Mouse (Mus musculus): ENCODE measurements around the gene Ttf2. TPM values are rescaled to one million over a fixed set of nuclear protein-coding genes. Genes with fewer than 3 reads are reported as not detected.

Gene Ttf2
- total and polyA plus RNA-seq, 2 experiments from 2014 or later: 4.4 to 13.5 TPM

GRCm38 (mm10) chr3:100911498-100912213, 57.8 kb downstream of the Ttf2 start:
- WGBS: 50% methylated on average over 7 of the region's 7 CpGs
- ATAC-seq (ENCODE audit: insufficient read depth, low read depth): no peak
- no peak overlapping the region for H3K9ac ChIP-seq (replicated peaks; ENCODE audit: low read depth, low read length)

GRCm38 (mm10) chr3:100911026-100911425, 58.4 kb downstream of the Ttf2 start:
- Histone ChIP-seq H3K4me3 (ENCODE audit: low read depth, low read length) (no peak overlapping the region), H3K4me1 (ENCODE audit: control insufficient read depth, insufficient read depth) (no peaks in the 10 kb centered on the region), H3K27ac (ENCODE audit: low read depth) (no peak overlapping the region), H3K27me3 (ENCODE audit: control insufficient read depth, insufficient read depth, low read length) (no peaks in the 10 kb centered on the region), H3K9me3 (replicated peaks; ENCODE audit: control insufficient read depth, low read length) (no peaks in the 10 kb centered on the region), H3K4me2 (ENCODE audit: low read depth, low read length) (no peak overlapping the region), H3K36me3 (replicated peaks; ENCODE audit: control insufficient read depth, insufficient read depth, low read length) (no peaks in the 10 kb centered on the region), H3K9ac (replicated peaks; ENCODE audit: low read depth, low read length) (no peak overlapping the region)
- no peak for ATAC-seq (ENCODE audit: insufficient read depth, low read depth)
- DNase-seq (ENCODE audit: low spot score): no peak
- 75% methylated on average over 9 of the region's 9 CpGs for WGBS
- TF ChIP-seq EP300 (IDR thresholded peaks at IDR 0.05; ENCODE audit: low read depth): no peak
- TF ChIP-seq CTCF (IDR thresholded peaks at IDR 0.05; ENCODE audit: low read depth): no peak

More at GRCm38 (mm10) chr3:100911498-100912213, 57.8 kb downstream of the Ttf2 start:
- H3K4me3 ChIP-seq (ENCODE audit: low read depth, low read length): no peak overlapping the region
- DNase-seq (ENCODE audit: low spot score): no peak
- no peaks in the 10 kb centered on the region for H3K9me3 ChIP-seq (replicated peaks; ENCODE audit: control insufficient read depth, low read length)
- H3K4me2 ChIP-seq (ENCODE audit: low read depth, low read length): no peak overlapping the region
- H3K27me3 ChIP-seq (ENCODE audit: control insufficient read depth, insufficient read depth, low read length): no peaks in the 10 kb centered on the region
- no peaks in the 10 kb centered on the region for H3K36me3 ChIP-seq (replicated peaks; ENCODE audit: control insufficient read depth, insufficient read depth, low read length)
- H3K4me1 ChIP-seq (ENCODE audit: control insufficient read depth, insufficient read depth): no peaks in the 10 kb centered on the region
- H3K27ac ChIP-seq (ENCODE audit: low read depth): no peak overlapping the region
- TF ChIP-seq CTCF (IDR thresholded peaks at IDR 0.05; ENCODE audit: low read depth) (no peak), EP300 (IDR thresholded peaks at IDR 0.05; ENCODE audit: low read depth) (no peak)

DNA sequence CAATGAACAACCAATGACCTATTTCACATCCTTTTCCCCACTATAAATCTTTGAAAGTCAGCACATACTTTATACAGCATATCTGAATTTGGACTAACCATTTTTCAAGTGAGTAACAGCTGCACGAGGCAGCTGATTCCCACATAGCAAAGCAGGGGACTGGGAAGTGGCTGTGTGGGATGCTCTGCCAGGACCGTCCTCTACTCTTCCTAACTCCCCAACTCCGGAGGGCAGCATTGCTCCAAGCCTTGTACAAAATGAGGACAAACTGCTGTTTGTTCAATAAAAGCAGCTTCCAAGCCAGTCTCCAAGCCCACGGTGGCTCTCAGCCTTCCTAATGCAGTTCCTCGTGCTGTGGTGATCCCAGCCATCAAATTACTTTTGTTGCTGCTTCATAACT, 58.8 kb downstream of the Ttf2 start:
- Histone ChIP-seq H3K27ac (ENCODE audit: low read depth) (no peak overlapping the region), H3K27me3 (ENCODE audit: control insufficient read depth, insufficient read depth, low read length) (no peaks in the 10 kb centered on the region), H3K9ac (replicated peaks; ENCODE audit: low read depth, low read length) (no peak overlapping the region), H3K4me3 (ENCODE audit: low read depth, low read length) (no peak overlapping the region), H3K4me2 (ENCODE audit: low read depth, low read length) (no peak overlapping the region), H3K36me3 (replicated peaks; ENCODE audit: control insufficient read depth, insufficient read depth, low read length) (no peaks in the 10 kb centered on the region), H3K4me1 (ENCODE audit: control insufficient read depth, insufficient read depth) (no peaks in the 10 kb centered on the region), H3K9me3 (replicated peaks; ENCODE audit: control insufficient read depth, low read length) (no peaks in the 10 kb centered on the region)
- ATAC-seq (ENCODE audit: insufficient read depth, low read depth) (no peak), DNase-seq (ENCODE audit: low spot score) (no peak)
- WGBS: 63% methylated on average over 5 of the region's 5 CpGs
- TF ChIP-seq EP300 (IDR thresholded peaks at IDR 0.05; ENCODE audit: low read depth) (no peak), CTCF (IDR thresholded peaks at IDR 0.05; ENCODE audit: low read depth) (no peak)

GRCm38 (mm10) chr3:100908594-100908993, 60.9 kb downstream of the Ttf2 start:
- WGBS: 19% methylated on average over 6 of the region's 6 CpGs
- H3K4me3 ChIP-seq (ENCODE audit: low read depth, low read length): no peak overlapping the region
- no peak for ATAC-seq (ENCODE audit: insufficient read depth, low read depth)
- no peaks in the 10 kb centered on the region for H3K9me3 ChIP-seq (replicated peaks; ENCODE audit: control insufficient read depth, low read length)
- no peaks in the 10 kb centered on the region for H3K4me1 ChIP-seq (ENCODE audit: control insufficient read depth, insufficient read depth)
- no peak overlapping the region for H3K9ac ChIP-seq (replicated peaks; ENCODE audit: low read depth, low read length)
- no peaks in the 10 kb centered on the region for H3K36me3 ChIP-seq (replicated peaks; ENCODE audit: control insufficient read depth, insufficient read depth, low read length)
- DNase-seq (ENCODE audit: low spot score): no peak
- H3K27ac ChIP-seq (ENCODE audit: low read depth): no peak overlapping the region
- H3K27me3 ChIP-seq (ENCODE audit: control insufficient read depth, insufficient read depth, low read length): no peaks in the 10 kb centered on the region
- TF ChIP-seq CTCF (IDR thresholded peaks at IDR 0.05; ENCODE audit: low read depth): no peak
- no peak for TF ChIP-seq EP300 (IDR thresholded peaks at IDR 0.05; ENCODE audit: low read depth)
- H3K4me2 ChIP-seq (ENCODE audit: low read depth, low read length): no peak overlapping the region

DNA sequence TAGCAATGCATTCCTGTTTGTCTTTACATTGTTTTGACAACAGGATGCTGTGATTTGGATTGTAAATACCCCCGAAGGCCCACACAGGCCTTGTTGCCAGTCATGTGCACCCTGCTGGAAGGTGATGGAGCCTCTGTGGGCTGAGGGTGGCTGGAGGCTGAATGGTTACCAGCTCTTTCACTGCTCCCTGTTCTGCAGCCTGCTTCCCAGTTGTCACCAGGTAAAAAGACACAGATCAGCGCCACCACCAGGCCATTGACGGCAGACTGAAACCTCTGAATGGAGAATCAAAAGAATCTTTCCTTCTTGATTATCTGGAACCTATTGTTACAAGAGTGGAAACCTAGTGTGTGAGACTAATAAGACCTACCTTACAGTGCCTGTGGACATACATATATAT, 62.5 kb downstream of the Ttf2 start:
- 36% methylated on average over 3 of the region's 3 CpGs for WGBS
- no peak overlapping the region for H3K4me2 ChIP-seq (ENCODE audit: low read depth, low read length)
- ATAC-seq (ENCODE audit: insufficient read depth, low read depth) (no peak), DNase-seq (ENCODE audit: low spot score) (no peak)
- no peak overlapping the region for H3K9ac ChIP-seq (replicated peaks; ENCODE audit: low read depth, low read length)
- no peaks in the 10 kb centered on the region for H3K4me1 ChIP-seq (ENCODE audit: control insufficient read depth, insufficient read depth)
- no peaks in the 10 kb centered on the region for H3K9me3 ChIP-seq (replicated peaks; ENCODE audit: control insufficient read depth, low read length)
- no peak overlapping the region for H3K27ac ChIP-seq (ENCODE audit: low read depth)
- no peaks in the 10 kb centered on the region for H3K36me3 ChIP-seq (replicated peaks; ENCODE audit: control insufficient read depth, insufficient read depth, low read length)
- TF ChIP-seq CTCF (IDR thresholded peaks at IDR 0.05; ENCODE audit: low read depth) (peak; percentile 41), EP300 (IDR thresholded peaks at IDR 0.05; ENCODE audit: low read depth) (no peak)
- no peak overlapping the region for H3K4me3 ChIP-seq (ENCODE audit: low read depth, low read length)
- H3K27me3 ChIP-seq (ENCODE audit: control insufficient read depth, insufficient read depth, low read length): no peaks in the 10 kb centered on the region

DNA sequence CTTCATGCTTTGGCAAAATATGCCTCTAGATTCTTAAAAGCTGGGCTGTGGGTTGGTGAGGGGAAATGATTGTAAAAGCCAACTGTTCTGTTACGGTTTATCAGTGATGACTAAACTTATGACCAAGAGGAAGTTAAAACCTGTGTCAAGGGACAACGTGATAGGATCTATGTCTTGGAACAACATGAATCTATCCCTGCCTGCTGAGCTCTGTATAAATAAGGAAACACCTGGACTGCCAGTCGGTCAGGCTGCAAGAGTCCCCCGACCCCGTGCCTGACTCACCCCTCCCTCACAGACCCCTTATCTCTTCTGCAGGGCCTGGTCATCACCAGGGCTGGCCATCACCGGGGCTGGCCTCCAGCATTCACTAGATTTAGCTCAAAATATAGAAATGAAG, 63.3 kb downstream of the Ttf2 start:
- Histone ChIP-seq H3K27me3 (ENCODE audit: control insufficient read depth, insufficient read depth, low read length) (no peaks in the 10 kb centered on the region), H3K36me3 (replicated peaks; ENCODE audit: control insufficient read depth, insufficient read depth, low read length) (no peaks in the 10 kb centered on the region), H3K9me3 (replicated peaks; ENCODE audit: control insufficient read depth, low read length) (no peaks in the 10 kb centered on the region), H3K27ac (ENCODE audit: low read depth) (no peak overlapping the region), H3K4me1 (ENCODE audit: control insufficient read depth, insufficient read depth) (no peaks in the 10 kb centered on the region), H3K4me3 (ENCODE audit: low read depth, low read length) (no peak overlapping the region), H3K4me2 (ENCODE audit: low read depth, low read length) (no peak overlapping the region), H3K9ac (replicated peaks; ENCODE audit: low read depth, low read length) (no peak overlapping the region; the same call in 1 of the 2 replicates)
- WGBS: 18% methylated on average over 6 of the region's 6 CpGs
- ATAC-seq (ENCODE audit: insufficient read depth, low read depth) (no peak), DNase-seq (ENCODE audit: low spot score) (no peak)
- no peak for TF ChIP-seq EP300 (IDR thresholded peaks at IDR 0.05; ENCODE audit: low read depth)
- no peak for TF ChIP-seq CTCF (IDR thresholded peaks at IDR 0.05; ENCODE audit: low read depth)

Measured in heart, postnatal 0 days (tissue).